Mouse (Mus musculus) liver, embryonic 12.5 days (tissue): ENCODE results near the gene Dmpk. TPM values are rescaled to one million over a fixed set of nuclear protein-coding genes. Genes with fewer than 3 reads are reported as not detected.
A peak's percentile ranks its signal among the peaks of the same experiment; 100 is the strongest.

Experiments
- ATAC-seq: fragments of 200-750 bp; cut with Nextera tagmentation; 2 replicates; pipeline ENCODE4 v1.8.0; 2017; ENCODE audit warnings: moderate number of reproducible peaks, mild to moderate bottlenecking, moderate library complexity
- H3K27ac ChIP-seq: fragments of 300-500 bp; sonication (generic); 2 replicates; pipeline ENCODE4 v1.5.1; 2016; ENCODE audit warnings: mild to moderate bottlenecking
- H3K27me3 ChIP-seq: fragments of 300-500 bp; sonication (generic); replicated peaks from 2 replicates; pipeline ENCODE4 v1.6.1; 2016; ENCODE audit warnings: mild to moderate bottlenecking, moderate library complexity
- H3K36me3 ChIP-seq: fragments of 300-500 bp; sonication (generic); 2 replicates; pipeline ENCODE4 v1.6.1; 2016; ENCODE audit warnings: mild to moderate bottlenecking, moderate library complexity
- H3K4me1 ChIP-seq: fragments of 300-500 bp; sonication (generic); 2 replicates; pipeline ENCODE4 v1.6.1; 2016
- H3K4me2 ChIP-seq: fragments of 300-500 bp; sonication (generic); 2 replicates; pipeline ENCODE4 v1.6.1; 2016; ENCODE audit warnings: mild to moderate bottlenecking, moderate library complexity
- H3K4me3 ChIP-seq: fragments of 300-500 bp; sonication (generic); 2 replicates; pipeline ENCODE4 v1.5.1; 2016; ENCODE audit warnings: mild to moderate bottlenecking, moderate library complexity
- H3K9ac ChIP-seq: fragments of 300-500 bp; sonication (generic); 2 replicates; pipeline ENCODE4 v1.6.1; 2016; ENCODE audit warnings: mild to moderate bottlenecking, moderate library complexity
- H3K9me3 ChIP-seq: fragments of 300-500 bp; sonication (generic); replicated peaks from 2 replicates; pipeline ENCODE4 v1.6.1; 2016; ENCODE audit warnings: mild to moderate bottlenecking, moderate library complexity
- WGBS: fragments of 180-500 bp; shearing (Covaris S2); methylation state at CpG from one replicate; pipeline ENCODE4 v1.1.7; 2016; ENCODE audit not compliant: insufficient replicate concordance; 5-methylcytosine and 5-hydroxymethylcytosine counted together
- polyA plus RNA-seq: library from polyadenylated mRNA; unstranded; fragments of >200 nt; fragmentation: Nextera tagmentation; extraction: Ambion mirVana; gene quantifications from 2 replicates; pipeline ENCODE4 v1.2.1, GENCODE M21; 2016

The Dmpk gene
- polyA plus RNA-seq, 1 experiment from 2014 or later, result 8.5 TPM

- 56% methylated on average over 1 of the region's 1 CpGs for WGBS
- no peak overlapping the region for H3K9ac ChIP-seq
- H3K27ac ChIP-seq, result no peak overlapping the region
- H3K4me2 ChIP-seq, result no peak overlapping the region
- H3K9me3 ChIP-seq, result no peaks in the 10 kb centered on the region
- H3K4me1 ChIP-seq, result peaks cover 23% of the 10 kb centered on the region
- no peak for ATAC-seq
- H3K4me3 ChIP-seq, result no peak overlapping the region
- no peaks in the 10 kb centered on the region for H3K36me3 ChIP-seq
- H3K27me3 ChIP-seq, result peaks cover 81% of the 10 kb centered on the region
Measured at GRCm38 (mm10) chr7:19100290-19100689, 16.6 kb downstream of the Dmpk start.

- no peaks in the 10 kb centered on the region for H3K9me3 ChIP-seq
- peaks cover 58% of the 10 kb centered on the region for H3K27me3 ChIP-seq
- no peak overlapping the region for H3K9ac ChIP-seq
- H3K36me3 ChIP-seq, result no peaks in the 10 kb centered on the region
- H3K4me3 ChIP-seq, result no peak overlapping the region
- H3K4me1 ChIP-seq, result no peaks in the 10 kb centered on the region
- no peak overlapping the region for H3K4me2 ChIP-seq
- no peak overlapping the region for H3K27ac ChIP-seq
- no peak for ATAC-seq
Measured at GRCm38 (mm10) chr7:19103741-19104140, 20.1 kb downstream of the Dmpk start.

- Histone ChIP-seq H3K4me2 (no peak overlapping the region), H3K4me1 (no peaks in the 10 kb centered on the region), H3K36me3 (no peaks in the 10 kb centered on the region), H3K9me3 (no peaks in the 10 kb centered on the region), H3K27ac (no peak overlapping the region), H3K9ac (no peak overlapping the region), H3K4me3 (no peak overlapping the region), H3K27me3 (peaks cover 54% of the 10 kb centered on the region)
- 51% methylated on average over 2 of the region's 2 CpGs for WGBS
- ATAC-seq, result no peak
Measured at GRCm38 (mm10) chr7:19104486-19104885, 20.8 kb downstream of the Dmpk start.

DNA sequence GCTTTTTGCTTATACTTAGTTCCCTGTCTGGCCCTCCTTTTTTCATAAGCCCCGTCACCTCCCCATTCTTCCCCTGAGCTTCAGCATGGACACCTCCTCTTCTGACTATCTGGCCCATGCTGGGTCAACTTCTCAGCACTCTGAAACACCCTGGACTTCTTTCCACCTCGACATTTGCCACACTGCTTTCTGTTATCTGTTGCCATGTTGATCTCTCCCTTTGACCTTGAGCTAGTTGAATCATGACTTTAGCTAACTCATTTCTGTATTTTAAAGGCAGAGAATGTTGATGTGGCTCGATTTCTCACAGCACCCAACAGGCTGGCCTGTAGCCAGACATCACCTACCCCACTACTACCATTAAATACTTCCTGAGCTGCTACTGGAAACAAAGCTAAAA, 23.8 kb downstream of the Dmpk start:
- H3K9ac ChIP-seq, result no peak overlapping the region
- H3K9me3 ChIP-seq, result no peaks in the 10 kb centered on the region
- 28% methylated on average over 3 of the region's 3 CpGs for WGBS
- H3K36me3 ChIP-seq, result no peaks in the 10 kb centered on the region
- ATAC-seq, result no peak
- no peaks in the 10 kb centered on the region for H3K4me1 ChIP-seq
- H3K27me3 ChIP-seq, result peaks cover 45% of the 10 kb centered on the region
- no peak overlapping the region for H3K4me2 ChIP-seq
- no peak overlapping the region for H3K27ac ChIP-seq
- H3K4me3 ChIP-seq, result no peak overlapping the region

DNA sequence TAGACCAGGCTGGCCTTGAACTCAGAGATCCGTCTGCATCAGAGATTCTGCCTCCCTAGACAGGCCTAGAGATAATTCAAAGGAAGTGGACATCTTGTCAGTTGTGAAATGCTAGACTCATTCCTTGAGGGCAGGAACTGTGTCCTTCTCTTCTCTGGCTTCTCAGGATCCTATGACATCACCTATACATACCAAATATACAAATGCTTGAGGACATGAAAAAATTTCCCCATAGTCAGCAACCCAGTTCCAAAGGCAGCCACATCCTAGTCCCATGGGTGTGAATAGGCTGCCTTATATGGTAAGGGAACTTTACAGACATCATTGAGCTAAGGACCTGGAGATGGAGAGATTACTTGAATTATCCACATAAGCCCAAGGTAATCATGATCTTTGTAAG, 25.9 kb downstream of the Dmpk start:
- ATAC-seq, result no peak

GRCm38 (mm10) chr7:19118028-19118771, 34.6 kb downstream of the Dmpk start, which contains the start of gene Gm4969:
Gene Gm4969 (minus strand): TSS chr7:19118368.
- Histone ChIP-seq H3K27me3 (peaks cover 16% of the 10 kb centered on the region), H3K9ac (no peak within 1 kb of the TSS), H3K4me2 (peak within 1 kb of the TSS; percentile 95), H3K27ac (no peak within 1 kb of the TSS), H3K4me3 (0 out of 2 replicates have a peak within 1 kb of the TSS, but pooled peaks have one; percentile 8), H3K9me3 (peaks cover 8% of the 10 kb centered on the region), H3K4me1 (peaks cover 29% of the 10 kb centered on the region), H3K36me3 (no peaks in the 10 kb centered on the region)
- WGBS, result 21% methylated on average over 64 of the region's 64 CpGs
- ATAC-seq, result no peak

More for the DNA sequence above, 25.9 kb downstream of the Dmpk start:
- peaks cover 37% of the 10 kb centered on the region for H3K27me3 ChIP-seq
- H3K4me1 ChIP-seq, result no peaks in the 10 kb centered on the region
- H3K9me3 ChIP-seq, result no peaks in the 10 kb centered on the region
- WGBS, result 66% methylated on average over 1 of the region's 1 CpGs
- no peak overlapping the region for H3K4me2 ChIP-seq
- H3K27ac ChIP-seq, result no peak overlapping the region
- no peaks in the 10 kb centered on the region for H3K36me3 ChIP-seq
- H3K9ac ChIP-seq, result no peak overlapping the region
- no peak overlapping the region for H3K4me3 ChIP-seq

GRCm38 (mm10) chr7:19119083-19119482, 35.4 kb downstream of the Dmpk start:
- peak; percentile 4; the same call in 1 of the 2 replicates for ATAC-seq
- Histone ChIP-seq H3K36me3 (no peaks in the 10 kb centered on the region), H3K27me3 (peaks cover 15% of the 10 kb centered on the region), H3K4me1 (peaks cover 29% of the 10 kb centered on the region), H3K4me2 (peak overlapping the region; percentile 95), H3K9me3 (peaks cover 8% of the 10 kb centered on the region), H3K27ac (no peak overlapping the region), H3K9ac (no peak overlapping the region), H3K4me3 (no peak overlapping the region)
- 88% methylated on average over 8 of the region's 8 CpGs for WGBS

- peak; percentile 94 for ATAC-seq
- H3K27me3 ChIP-seq, result peaks cover 15% of the 10 kb centered on the region
- H3K36me3 ChIP-seq, result no peaks in the 10 kb centered on the region
- H3K9ac ChIP-seq, result peak within 1 kb of the TSS; percentile 90
- peaks cover 29% of the 10 kb centered on the region for H3K4me1 ChIP-seq
- H3K4me2 ChIP-seq, result peak within 1 kb of the TSS; percentile 95
- peak within 1 kb of the TSS; percentile 70 for H3K27ac ChIP-seq
- H3K4me3 ChIP-seq, result peak within 1 kb of the TSS; percentile 88
- WGBS, result 1% methylated on average over 34 of the region's 34 CpGs
- peaks cover 8% of the 10 kb centered on the region for H3K9me3 ChIP-seq
Measured at GRCm38 (mm10) chr7:19119631-19120429, 36.2 kb downstream of the Dmpk start, which contains the start of gene Fbxo46. Gene Fbxo46 (plus strand): TSS chr7:19119859.

- Histone ChIP-seq H3K4me3 (no peak overlapping the region), H3K4me1 (peaks cover 29% of the 10 kb centered on the region), H3K9me3 (peaks cover 8% of the 10 kb centered on the region), H3K27me3 (peaks cover 15% of the 10 kb centered on the region), H3K27ac (no peak overlapping the region), H3K4me2 (0 out of 2 replicates have a peak overlapping the region, but pooled peaks have one; percentile 95), H3K9ac (no peak overlapping the region), H3K36me3 (peaks cover 6% of the 10 kb centered on the region; the same call in 1 of the 2 replicates)
- ATAC-seq, result no peak
- WGBS, result 76% methylated on average over 4 of the region's 4 CpGs
Measured at GRCm38 (mm10) chr7:19121686-19122085, 38.0 kb downstream of the Dmpk start.

GRCm38 (mm10) chr7:19124713-19125112, 41.1 kb downstream of the Dmpk start:
- Histone ChIP-seq H3K9ac (no peak overlapping the region), H3K4me2 (no peak overlapping the region), H3K9me3 (no peaks in the 10 kb centered on the region), H3K36me3 (peaks cover 26% of the 10 kb centered on the region), H3K4me1 (peaks cover 20% of the 10 kb centered on the region), H3K27ac (no peak overlapping the region), H3K4me3 (no peak overlapping the region), H3K27me3 (no peaks in the 10 kb centered on the region)
- 80% methylated on average over 6 of the region's 6 CpGs for WGBS
- ATAC-seq, result no peak

DNA sequence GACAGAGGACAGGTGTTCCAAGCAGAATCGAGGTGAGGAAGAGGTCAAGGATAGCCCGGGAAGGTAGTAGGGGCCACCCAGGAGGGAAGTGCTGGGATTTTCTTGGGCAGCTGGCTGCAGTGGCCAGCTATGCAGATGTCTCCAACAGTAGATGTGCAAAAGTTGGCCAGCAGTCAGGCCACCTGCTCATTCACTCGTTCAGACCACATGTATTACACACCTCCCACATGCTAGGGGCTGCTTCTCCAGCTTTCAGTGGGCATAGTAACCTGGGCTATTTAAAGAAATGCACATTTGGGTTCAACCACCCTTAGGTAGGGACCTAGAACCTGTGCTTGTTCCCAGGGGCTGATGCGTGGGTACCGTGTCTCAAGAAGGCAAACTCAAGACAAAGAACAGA, 44.1 kb downstream of the Dmpk start:
- WGBS, result 84% methylated on average over 5 of the region's 5 CpGs
- Histone ChIP-seq H3K36me3 (peaks cover 26% of the 10 kb centered on the region), H3K27me3 (no peaks in the 10 kb centered on the region), H3K9me3 (no peaks in the 10 kb centered on the region), H3K9ac (no peak overlapping the region), H3K27ac (no peak overlapping the region), H3K4me1 (peaks cover 21% of the 10 kb centered on the region), H3K4me2 (no peak overlapping the region), H3K4me3 (no peak overlapping the region)
- ATAC-seq, result no peak

GRCm38 (mm10) chr7:19129396-19129795, 45.7 kb downstream of the Dmpk start:
- Histone ChIP-seq H3K4me1 (peaks cover 21% of the 10 kb centered on the region), H3K27me3 (no peaks in the 10 kb centered on the region), H3K4me2 (no peak overlapping the region), H3K9me3 (no peaks in the 10 kb centered on the region), H3K9ac (no peak overlapping the region), H3K36me3 (peaks cover 32% of the 10 kb centered on the region), H3K27ac (no peak overlapping the region), H3K4me3 (no peak overlapping the region)
- WGBS, result 89% methylated on average over 5 of the region's 5 CpGs
- ATAC-seq, result no peak
